Mouse (Mus musculus) midbrain, embryonic 15.5 days (tissue): ENCODE data around the gene Helz. TPM values are rescaled to one million over a fixed set of nuclear protein-coding genes. Genes with fewer than 3 reads are reported as not detected.

ENCODE experiments used
- ATAC-seq: fragments of 200-750 bp; cut with Nextera tagmentation; replicated peaks from 2 replicates; pipeline ENCODE4 v1.8.0; 2017; ENCODE audit warnings: moderate TSS enrichment
- H3K27ac ChIP-seq: fragments of 300-500 bp; sonication (generic); 2 replicates; pipeline ENCODE4 v1.5.1; 2015; ENCODE audit warnings: mild to moderate bottlenecking, inconsistent platforms
- H3K27me3 ChIP-seq: fragments of 300-500 bp; sonication (generic); replicated peaks from 2 replicates; pipeline ENCODE4 v1.6.1; 2015; ENCODE audit warnings: inconsistent platforms
- H3K36me3 ChIP-seq: fragments of 300-500 bp; sonication (generic); replicated peaks from 2 replicates; pipeline ENCODE4 v1.6.1; 2015; ENCODE audit warnings: inconsistent platforms
- H3K4me1 ChIP-seq: fragments of 300-500 bp; sonication (generic); 2 replicates; pipeline ENCODE4 v1.6.1; 2015; ENCODE audit warnings: inconsistent platforms
- H3K4me2 ChIP-seq: fragments of 300-500 bp; sonication (generic); 2 replicates; pipeline ENCODE4 v1.6.1; 2015; ENCODE audit warnings: inconsistent platforms, mild to moderate bottlenecking, moderate library complexity
- H3K4me3 ChIP-seq: fragments of 300-500 bp; sonication (generic); 2 replicates; pipeline ENCODE4 v1.5.1; 2015; ENCODE audit warnings: mild to moderate bottlenecking, inconsistent platforms
- H3K9ac ChIP-seq: fragments of 300-500 bp; sonication (generic); 2 replicates; pipeline ENCODE4 v1.6.1; 2015; ENCODE audit warnings: mild to moderate bottlenecking, inconsistent platforms
- H3K9me3 ChIP-seq: fragments of 300-500 bp; sonication (generic); 2 replicates; pipeline ENCODE4 v1.6.1; 2016; ENCODE audit warnings: inconsistent platforms
- WGBS: fragments of 180-500 bp; shearing (Covaris S2); methylation state at CpG from one replicate; pipeline ENCODE4 v1.1.7; 2015; ENCODE audit warnings: mixed read lengths; 5-methylcytosine and 5-hydroxymethylcytosine counted together
- polyA plus RNA-seq: library from polyadenylated mRNA; unstranded; fragments of >200 nt; fragmentation: Nextera tagmentation; extraction: Ambion mirVana; gene quantifications from 2 replicates; pipeline ENCODE4 v1.2.1, GENCODE M21; 2015

Helz gene
- polyA plus RNA-seq, 1 experiment from 2014 or later, result 17.3 TPM

- H3K9me3 ChIP-seq, result no peaks in the 10 kb centered on the region
- no peak overlapping the region for H3K4me2 ChIP-seq
- H3K36me3 ChIP-seq, result peaks cover 12% of the 10 kb centered on the region; the same call in 1 of the 2 replicates
- no peak overlapping the region for H3K9ac ChIP-seq
- no peak for ATAC-seq
- no peak overlapping the region for H3K4me3 ChIP-seq
- no peaks in the 10 kb centered on the region for H3K27me3 ChIP-seq
- 96% methylated on average over 10 of the region's 10 CpGs for WGBS
- H3K4me1 ChIP-seq, result peaks cover 7% of the 10 kb centered on the region
- H3K27ac ChIP-seq, result no peak overlapping the region
Measured at GRCm38 (mm10) chr11:107688480-107688879, 140.8 kb downstream of the Helz start.

- peaks cover 5% of the 10 kb centered on the region; the same call in 1 of the 2 replicates for H3K36me3 ChIP-seq
- no peaks in the 10 kb centered on the region for H3K4me1 ChIP-seq
- H3K27me3 ChIP-seq, result no peaks in the 10 kb centered on the region
- WGBS, result 59% methylated on average over 8 of the region's 8 CpGs
- H3K9ac ChIP-seq, result no peak overlapping the region
- no peak overlapping the region for H3K4me3 ChIP-seq
- ATAC-seq, result no peak
- H3K4me2 ChIP-seq, result no peak overlapping the region
- no peaks in the 10 kb centered on the region for H3K9me3 ChIP-seq
- no peak overlapping the region for H3K27ac ChIP-seq
Measured at GRCm38 (mm10) chr11:107691569-107691968, 143.8 kb downstream of the Helz start.

- Histone ChIP-seq H3K4me2 (no peak overlapping the region), H3K9ac (no peak overlapping the region), H3K9me3 (no peaks in the 10 kb centered on the region), H3K4me3 (no peak overlapping the region), H3K27me3 (no peaks in the 10 kb centered on the region), H3K36me3 (0 out of 2 replicates have a peak, but pooled peaks cover under 1% of the 10 kb centered on the region), H3K27ac (no peak overlapping the region), H3K4me1 (no peaks in the 10 kb centered on the region)
- WGBS, result 86% methylated on average over 6 of the region's 6 CpGs
- ATAC-seq, result no peak
Measured at GRCm38 (mm10) chr11:107693338-107693737, 145.6 kb downstream of the Helz start.

- peaks cover 13% of the 10 kb centered on the region; the same call in 1 of the 2 replicates for H3K4me1 ChIP-seq
Measured at GRCm38 (mm10) chr11:107699967-107700366, 152.2 kb downstream of the Helz start.

GRCm38 (mm10) chr11:107703272-107704134, 155.8 kb downstream of the Helz start:
- H3K27me3 ChIP-seq, result peaks cover 7% of the 10 kb centered on the region; the same call in 1 of the 2 replicates
- H3K9me3 ChIP-seq, result no peaks in the 10 kb centered on the region
- no peak overlapping the region for H3K4me3 ChIP-seq
- H3K4me2 ChIP-seq, result no peak overlapping the region
- no peak; the same call in 1 of the 2 replicates for ATAC-seq
- H3K4me1 ChIP-seq, result peaks cover 30% of the 10 kb centered on the region; the same call in 1 of the 2 replicates
- no peak overlapping the region for H3K9ac ChIP-seq
- H3K27ac ChIP-seq, result no peak overlapping the region
- WGBS, result 38% methylated on average over 27 of the region's 27 CpGs
- no peaks in the 10 kb centered on the region for H3K36me3 ChIP-seq

More at GRCm38 (mm10) chr11:107699967-107700366, 152.2 kb downstream of the Helz start:
- Histone ChIP-seq H3K9me3 (no peaks in the 10 kb centered on the region), H3K4me2 (no peak overlapping the region), H3K9ac (no peak overlapping the region), H3K4me3 (no peak overlapping the region), H3K27me3 (peaks cover 7% of the 10 kb centered on the region; the same call in 1 of the 2 replicates), H3K27ac (no peak overlapping the region), H3K36me3 (no peaks in the 10 kb centered on the region)
- 91% methylated on average over 4 of the region's 4 CpGs for WGBS
- ATAC-seq, result no peak

GRCm38 (mm10) chr11:107705060-107705459, 157.3 kb downstream of the Helz start:
- no peak overlapping the region for H3K9ac ChIP-seq
- H3K36me3 ChIP-seq, result no peaks in the 10 kb centered on the region
- H3K4me2 ChIP-seq, result no peak overlapping the region
- no peak overlapping the region for H3K4me3 ChIP-seq
- H3K27me3 ChIP-seq, result peaks cover 7% of the 10 kb centered on the region; the same call in 1 of the 2 replicates
- no peak for ATAC-seq
- H3K27ac ChIP-seq, result no peak overlapping the region
- WGBS, result 44% methylated on average over 6 of the region's 6 CpGs
- H3K9me3 ChIP-seq, result no peaks in the 10 kb centered on the region
- peaks cover 30% of the 10 kb centered on the region; the same call in 1 of the 2 replicates for H3K4me1 ChIP-seq

- ATAC-seq, result no peak
Measured at GRCm38 (mm10) chr11:107705476-107706074, 157.8 kb downstream of the Helz start.

GRCm38 (mm10) chr11:107707897-107708610, 160.3 kb downstream of the Helz start:
- WGBS, result 12% methylated on average over 20 of the region's 20 CpGs
- peaks cover 7% of the 10 kb centered on the region; the same call in 1 of the 2 replicates for H3K27me3 ChIP-seq
- H3K4me3 ChIP-seq, result no peak overlapping the region
- peak overlapping the region; percentile 21; the same call in 1 of the 2 replicates for H3K4me2 ChIP-seq
- H3K9ac ChIP-seq, result no peak overlapping the region
- no peak overlapping the region for H3K27ac ChIP-seq
- H3K9me3 ChIP-seq, result no peaks in the 10 kb centered on the region
- no peaks in the 10 kb centered on the region for H3K36me3 ChIP-seq
- no peak; the same call in 1 of the 2 replicates for ATAC-seq
- peaks cover 30% of the 10 kb centered on the region; the same call in 1 of the 2 replicates for H3K4me1 ChIP-seq

More at GRCm38 (mm10) chr11:107705476-107706074, 157.8 kb downstream of the Helz start:
- Histone ChIP-seq H3K27me3 (peaks cover 7% of the 10 kb centered on the region; the same call in 1 of the 2 replicates), H3K36me3 (no peaks in the 10 kb centered on the region), H3K4me3 (no peak overlapping the region), H3K4me1 (peaks cover 30% of the 10 kb centered on the region; the same call in 1 of the 2 replicates), H3K27ac (no peak overlapping the region), H3K4me2 (no peak overlapping the region), H3K9ac (no peak overlapping the region), H3K9me3 (no peaks in the 10 kb centered on the region)
- 59% methylated on average over 11 of the region's 11 CpGs for WGBS

GRCm38 (mm10) chr11:107710379-107710778, 162.6 kb downstream of the Helz start:
- WGBS, result 84% methylated on average over 3 of the region's 3 CpGs
- Histone ChIP-seq H3K36me3 (no peaks in the 10 kb centered on the region), H3K9ac (no peak overlapping the region), H3K4me3 (no peak overlapping the region), H3K27me3 (no peaks in the 10 kb centered on the region), H3K4me1 (peaks cover 14% of the 10 kb centered on the region; the same call in 1 of the 2 replicates), H3K27ac (no peak overlapping the region), H3K9me3 (no peaks in the 10 kb centered on the region), H3K4me2 (no peak overlapping the region)
- no peak for ATAC-seq

GRCm38 (mm10) chr11:107714368-107714767, 166.6 kb downstream of the Helz start:
- ATAC-seq, result no peak
- WGBS, result 78% methylated on average over 7 of the region's 7 CpGs
- no peak overlapping the region for H3K9ac ChIP-seq
- H3K4me1 ChIP-seq, result no peaks in the 10 kb centered on the region; the same call in 1 of the 2 replicates
- no peaks in the 10 kb centered on the region for H3K9me3 ChIP-seq
- no peak overlapping the region for H3K4me3 ChIP-seq
- no peaks in the 10 kb centered on the region for H3K36me3 ChIP-seq
- H3K27me3 ChIP-seq, result no peaks in the 10 kb centered on the region
- H3K27ac ChIP-seq, result no peak overlapping the region
- H3K4me2 ChIP-seq, result no peak overlapping the region

GRCm38 (mm10) chr11:107716332-107716938, 168.7 kb downstream of the Helz start, which contains the start of gene Cacng1:
TSS of gene Cacng1 (minus strand) at chr11:107716522.
- WGBS, result 69% methylated on average over 16 of the region's 16 CpGs
- no peak for ATAC-seq
- no peaks in the 10 kb centered on the region for H3K27me3 ChIP-seq

More at GRCm38 (mm10) chr11:107716332-107716938, 168.7 kb downstream of the Helz start, which contains the start of gene Cacng1:
- Histone ChIP-seq H3K4me3 (no peak within 1 kb of the TSS), H3K27ac (no peak within 1 kb of the TSS), H3K36me3 (no peaks in the 10 kb centered on the region), H3K9me3 (no peaks in the 10 kb centered on the region), H3K9ac (no peak within 1 kb of the TSS), H3K4me1 (no peaks in the 10 kb centered on the region; the same call in 1 of the 2 replicates), H3K4me2 (no peak within 1 kb of the TSS)
